Mouse (Mus musculus): Measurements from ENCODE around the gene Gstcd.

The Gstcd gene

GRCm38 (mm10) chr3:132934649-132935048 lies 157.2 kb downstream of the Gstcd start:
- DNase-seq: no peak

All from layer of hippocampus, adult 9-11 months (tissue).